Mouse (Mus musculus): Measurements from ENCODE around the gene G530012D18Rik.
"Not testable (repeated sequence)": the region's sequence is repeated elsewhere in the genome, so short reads cannot be mapped to it uniquely, and the experiment has no call there.

- TF ChIP-seq EP300, CTCF (IDR thresholded peaks at IDR 0.05; ENCODE audit: low read depth): not testable (repeated sequence)
These were observed 17.1 kb downstream of the G530012D18Rik start for GRCm38 (mm10) chr1:85592526-85592925.

All from liver, embryonic 14.5 days (tissue).